Mouse (Mus musculus) C2C12 (cell line): ENCODE results near the gene Tnfrsf19. TPM values are rescaled to one million over a fixed set of nuclear protein-coding genes. Genes with fewer than 3 reads are reported as not detected.

Experiments used
- H3K27me3 ChIP-seq: one replicate; pipeline ENCODE4 v1.6.1; 2011; ENCODE audit not compliant: control insufficient read depth, insufficient read depth, insufficient read length
- H3K36me3 ChIP-seq: one replicate; pipeline ENCODE4 v1.6.1; 2011; ENCODE audit not compliant: control insufficient read depth, insufficient read depth
- H3K4me3 ChIP-seq: one replicate; pipeline ENCODE4 v1.5.1; 2011; ENCODE audit warnings: mild to moderate bottlenecking, control low read depth; ENCODE audit not compliant: poor library complexity, insufficient read depth, severe bottlenecking
- H3K79me2 ChIP-seq: one replicate; pipeline ENCODE4 v1.6.1; 2011; ENCODE audit not compliant: control insufficient read depth, insufficient read depth
- H3K79me3 ChIP-seq: one replicate; pipeline ENCODE4 v1.6.1; 2011; ENCODE audit warnings: low read depth, control low read depth
- H3ac ChIP-seq: one replicate; pipeline ENCODE3; 2011; ENCODE audit warnings: low read depth; ENCODE audit not compliant: control insufficient read depth, insufficient read length
- CEBPB ChIP-seq: IDR thresholded peaks from one replicate; pipeline ENCODE4 v1.6.1; 2011; ENCODE audit warnings: low read depth, mild to moderate bottlenecking, control low read depth, moderate library complexity
- CTCF ChIP-seq: IDR thresholded peaks from one replicate; pipeline ENCODE4 v1.5.1; 2011; ENCODE audit not compliant: control insufficient read depth, insufficient read depth, insufficient read length
- FOSL1 ChIP-seq: IDR thresholded peaks from one replicate; pipeline ENCODE4 v1.8.0; 2011; ENCODE audit warnings: mild to moderate bottlenecking, low read length; ENCODE audit not compliant: poor library complexity, insufficient read depth, severe bottlenecking
- MAX ChIP-seq: IDR thresholded peaks from one replicate; pipeline ENCODE4 v1.6.1; 2011; ENCODE audit warnings: mild to moderate bottlenecking, control low read depth
- MYOD1 ChIP-seq: IDR thresholded peaks from one replicate; pipeline ENCODE4 v1.6.1; 2011; ENCODE audit warnings: low read depth; ENCODE audit not compliant: control insufficient read depth, insufficient read length
- MYOG ChIP-seq: IDR thresholded peaks from one replicate; pipeline ENCODE4 v1.6.1; 2011; ENCODE audit not compliant: control insufficient read depth, insufficient read length; ENCODE audit errors: extremely low read depth
- USF1 ChIP-seq: IDR thresholded peaks from one replicate; pipeline ENCODE4 v1.6.1; 2011; ENCODE audit warnings: low read depth, mild to moderate bottlenecking, control low read depth, moderate library complexity
- polyA plus RNA-seq: library from polyadenylated mRNA; unstranded; fragments of >200 nt; fragmentation: generic; extraction: Trizol; gene quantifications from one replicate; pipeline ENCODE4 v1.2.1, GENCODE M21; 2012; ENCODE audit warnings: missing spikeins

Gene Tnfrsf19
- polyA plus RNA-seq, 1 experiment: not detected

DNA sequence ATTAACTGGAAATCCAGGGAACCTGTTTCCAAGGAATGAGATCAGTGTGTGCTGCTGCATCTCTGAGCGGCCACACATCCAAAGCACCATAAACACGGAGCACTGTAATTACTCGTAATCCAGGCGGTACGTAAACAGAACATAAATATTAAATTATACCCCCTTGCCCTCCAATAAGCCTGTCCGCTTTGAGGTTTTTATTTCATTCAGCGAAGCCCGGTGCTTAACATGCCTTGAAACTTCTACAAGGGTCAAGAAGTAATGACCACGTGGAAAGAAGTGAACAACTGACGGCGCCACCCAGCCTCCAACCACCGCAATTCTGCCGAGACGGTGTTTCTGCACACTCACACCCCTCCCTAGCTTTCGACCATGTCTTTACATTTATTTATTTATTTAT lies 31.7 kb downstream of the Tnfrsf19 start:
- Histone ChIP-seq H3K36me3 (no peaks in the 10 kb centered on the region), H3K4me3 (no peak overlapping the region), H3K27me3 (peaks cover 45% of the 10 kb centered on the region), H3K79me2 (no peaks in the 10 kb centered on the region), H3K79me3 (no peaks in the 10 kb centered on the region), H3ac (no peak overlapping the region)
- TF ChIP-seq FOSL1 (no peak), USF1 (no peak), MAX (no peak), MYOG (no peak), CEBPB (no peak), CTCF (no peak), MYOD1 (no peak)

GRCm38 (mm10) chr14:61012397-61012931 lies 33.8 kb downstream of the Tnfrsf19 start:
- H3ac ChIP-seq: no peak overlapping the region
- no peaks in the 10 kb centered on the region for H3K79me2 ChIP-seq
- H3K27me3 ChIP-seq: peaks cover 35% of the 10 kb centered on the region
- H3K36me3 ChIP-seq: no peaks in the 10 kb centered on the region
- no peak overlapping the region for H3K4me3 ChIP-seq
- H3K79me3 ChIP-seq: no peaks in the 10 kb centered on the region
- TF ChIP-seq CEBPB (no peak), USF1 (peak; percentile 14), MAX (no peak)

DNA sequence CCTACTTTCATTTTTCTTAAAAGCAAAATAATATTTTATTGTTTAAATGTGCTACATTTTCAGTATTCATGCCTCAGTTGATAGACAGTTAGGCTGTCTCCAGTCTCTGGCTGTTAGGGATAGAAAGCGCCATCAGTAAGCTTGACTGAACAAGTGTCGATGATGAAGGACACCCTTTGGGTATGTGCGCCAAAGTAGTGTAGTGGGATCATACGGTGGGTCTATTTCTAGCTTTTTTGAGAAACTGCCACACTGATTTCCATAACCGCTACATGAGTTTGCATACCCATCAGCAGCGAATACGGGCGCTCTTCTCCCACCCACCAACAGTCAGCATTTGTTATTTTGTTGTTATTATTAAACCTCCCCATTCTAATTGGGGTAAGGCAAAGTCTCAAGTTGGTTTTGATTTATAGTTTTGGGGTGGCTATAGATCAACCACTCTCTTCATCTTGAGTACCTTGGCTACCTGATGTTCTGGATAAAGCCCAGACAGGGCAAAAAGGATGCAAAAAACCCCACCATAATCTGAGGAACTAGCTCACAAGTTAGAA lies 34.6 kb downstream of the Tnfrsf19 start:
- H3K79me3 ChIP-seq: no peaks in the 10 kb centered on the region
- no peak overlapping the region for H3ac ChIP-seq
- no peak overlapping the region for H3K4me3 ChIP-seq
- TF ChIP-seq CEBPB: no peak
- TF ChIP-seq CTCF: no peak
- no peak for TF ChIP-seq MYOD1
- no peak for TF ChIP-seq USF1
- no peak for TF ChIP-seq MAX
- no peak for TF ChIP-seq MYOG
- TF ChIP-seq FOSL1: no peak
- no peaks in the 10 kb centered on the region for H3K79me2 ChIP-seq
- peaks cover 30% of the 10 kb centered on the region for H3K27me3 ChIP-seq
- H3K36me3 ChIP-seq: no peaks in the 10 kb centered on the region

GRCm38 (mm10) chr14:61005127-61005837 lies 41.0 kb downstream of the Tnfrsf19 start:
- no peak for TF ChIP-seq FOSL1
- no peak for TF ChIP-seq MYOD1
- TF ChIP-seq CTCF: no peak
- Histone ChIP-seq H3K79me2 (no peaks in the 10 kb centered on the region), H3K79me3 (no peaks in the 10 kb centered on the region), H3K27me3 (peaks cover 31% of the 10 kb centered on the region), H3K36me3 (no peaks in the 10 kb centered on the region), H3K4me3 (no peak overlapping the region), H3ac (no peak overlapping the region)

DNA sequence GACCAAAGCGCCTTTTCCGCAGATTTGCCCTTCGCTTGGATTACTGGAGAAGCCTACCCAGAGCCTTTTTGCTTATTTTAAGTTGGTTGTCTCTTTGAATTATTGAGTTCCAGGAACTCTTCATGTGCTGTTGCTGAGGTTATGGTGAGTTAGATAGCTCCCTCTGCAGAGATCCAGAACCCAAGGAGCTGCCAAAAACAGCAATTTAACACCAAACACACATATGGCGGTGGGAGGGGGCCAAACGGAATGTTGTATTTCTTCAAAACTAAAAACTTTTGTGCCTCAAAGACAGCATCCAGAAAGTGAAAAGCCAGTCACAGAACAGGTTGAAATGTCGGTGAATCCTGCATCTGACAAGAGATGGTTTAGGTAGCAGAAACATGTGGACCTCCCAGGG lies 42.6 kb downstream of the Tnfrsf19 start:
- Histone ChIP-seq H3ac (no peak overlapping the region), H3K36me3 (no peaks in the 10 kb centered on the region), H3K4me3 (no peak overlapping the region), H3K27me3 (peaks cover 38% of the 10 kb centered on the region), H3K79me2 (no peaks in the 10 kb centered on the region), H3K79me3 (no peaks in the 10 kb centered on the region)
- TF ChIP-seq CEBPB (no peak), CTCF (no peak), FOSL1 (no peak), MAX (no peak), USF1 (no peak), MYOD1 (no peak), MYOG (no peak)

GRCm38 (mm10) chr14:61000072-61000471 lies 46.2 kb downstream of the Tnfrsf19 start:
- no peak overlapping the region for H3ac ChIP-seq
- TF ChIP-seq USF1: no peak
- no peak for TF ChIP-seq CEBPB
- no peak for TF ChIP-seq MYOG
- no peak for TF ChIP-seq FOSL1
- TF ChIP-seq MAX: no peak
- no peak for TF ChIP-seq MYOD1
- TF ChIP-seq CTCF: no peak
- H3K79me2 ChIP-seq: no peaks in the 10 kb centered on the region
- H3K4me3 ChIP-seq: no peak overlapping the region
- no peaks in the 10 kb centered on the region for H3K36me3 ChIP-seq
- no peaks in the 10 kb centered on the region for H3K79me3 ChIP-seq
- peaks cover 31% of the 10 kb centered on the region for H3K27me3 ChIP-seq
